Mouse (Mus musculus) MEL (cell line): Measurements from ENCODE around the gene Ift20. TPM values are rescaled to one million over a fixed set of nuclear protein-coding genes. Genes with fewer than 3 reads are reported as not detected.

ENCODE experiments used
- DNase-seq: peaks from one replicate; pipeline ENCODE4 v3.0.0; 2011; ENCODE audit warnings: low read depth, low spot score
- H3K27ac ChIP-seq: 2 replicates; pipeline ENCODE4 v1.5.1; 2012; ENCODE audit warnings: low read depth, mild to moderate bottlenecking, control low read depth, low read length, moderate library complexity; ENCODE audit not compliant: control insufficient read depth
- H3K27me3 ChIP-seq, 2 experiments: fragments of 150-350 bp in 1 of 2; sonication (generic) in 1 of 2; 2 replicates each; pipeline ENCODE4 v1.6.1; 2012; ENCODE audit warnings: low read length in 2 of 2, mild to moderate bottlenecking in 2 of 2, improper control_type of control experiment in 1 of 2, moderate library complexity in 1 of 2; ENCODE audit not compliant: insufficient read depth in 2 of 2, control insufficient read depth in 1 of 2
- H3K36me3 ChIP-seq, 2 experiments: 2 replicates each; pipeline ENCODE4 v1.6.1; 2012 to 2014; ENCODE audit warnings: low read length in 2 of 2, improper control_type of control experiment in 1 of 2, inconsistent platforms in 1 of 2, mild to moderate bottlenecking in 1 of 2; ENCODE audit not compliant: insufficient read depth in 2 of 2, control insufficient read depth in 1 of 2
- H3K4me1 ChIP-seq, 2 experiments: fragments of 150-350 bp in 1 of 2; sonication (generic) in 1 of 2; 2 replicates each; pipeline ENCODE4 v1.6.1; 2012; ENCODE audit warnings: low read length in 2 of 2, improper control_type of control experiment in 1 of 2, mild to moderate bottlenecking in 1 of 2; ENCODE audit not compliant: insufficient read depth in 2 of 2, control insufficient read depth in 1 of 2
- H3K4me3 ChIP-seq, 2 experiments: fragments of 150-350 bp in 1 of 2; sonication (generic) in 1 of 2; 2 replicates each; pipeline ENCODE4 v1.5.1; 2012; ENCODE audit warnings: low read depth in 2 of 2, low read length in 2 of 2, mild to moderate bottlenecking in 2 of 2, moderate library complexity in 2 of 2, control low read depth in 1 of 2, improper control_type of control experiment in 1 of 2; ENCODE audit not compliant: control insufficient read depth in 1 of 2, insufficient read depth in 1 of 2
- H3K79me2 ChIP-seq: 2 replicates; pipeline ENCODE4 v1.6.1; 2012; ENCODE audit warnings: mild to moderate bottlenecking, low read length, moderate library complexity; ENCODE audit not compliant: control insufficient read depth, poor library complexity, insufficient read depth
- H3K9ac ChIP-seq: 2 replicates; pipeline ENCODE4 v1.6.1; 2012; ENCODE audit warnings: low read depth, mild to moderate bottlenecking, control low read depth, low read length, moderate library complexity; ENCODE audit not compliant: control insufficient read depth, poor library complexity, severe bottlenecking
- H3K9me3 ChIP-seq: fragments of 150-350 bp; sonication (generic); replicated peaks from 2 replicates; pipeline ENCODE4 v1.6.1; 2012; ENCODE audit warnings: mild to moderate bottlenecking, low read length, improper control_type of control experiment, moderate library complexity; ENCODE audit not compliant: insufficient read depth
- CTCF ChIP-seq, 3 experiments: IDR thresholded peaks in 2 of 3; conservative IDR thresholded peaks in 1 of 3; 2 replicates each; pipeline ENCODE4 v1.5.1; 2011 to 2012; ENCODE audit warnings: low read length in 3 of 3, low read depth in 2 of 3, mild to moderate bottlenecking in 2 of 3, improper control_type of control experiment in 1 of 3, inconsistent platforms in 1 of 3, mixed read lengths in 1 of 3, moderate library complexity in 1 of 3; ENCODE audit not compliant: control insufficient read depth in 1 of 3, insufficient read depth in 1 of 3, poor library complexity in 1 of 3, severe bottlenecking in 1 of 3
- JUND ChIP-seq: IDR thresholded peaks from 2 replicates; pipeline ENCODE4 v1.6.1; 2011; ENCODE audit warnings: low read depth, mild to moderate bottlenecking, improper control_type of control experiment, low read length
- KAT2A ChIP-seq: conservative IDR thresholded peaks from 2 replicates; pipeline ENCODE4 v1.6.1; 2012; ENCODE audit warnings: low read depth, low read length, improper control_type of control experiment, inconsistent platforms
- MAX ChIP-seq: IDR thresholded peaks from 2 replicates; pipeline ENCODE4 v1.6.1; 2011; ENCODE audit warnings: low read length, improper control_type of control experiment
- MAZ ChIP-seq: IDR thresholded peaks from 2 replicates; pipeline ENCODE4 v1.6.1; 2012; ENCODE audit warnings: low read depth, mild to moderate bottlenecking, inconsistent platforms, low read length, improper control_type of control experiment
- MEF2A ChIP-seq: IDR thresholded peaks from 2 replicates; pipeline ENCODE4 v1.6.1; 2014; ENCODE audit warnings: low read depth, mild to moderate bottlenecking, inconsistent platforms, low read length, improper control_type of control experiment; ENCODE audit not compliant: poor library complexity, insufficient replicate concordance, severe bottlenecking; ENCODE audit errors: extremely low read depth
- MYB ChIP-seq: IDR thresholded peaks from 2 replicates; pipeline ENCODE4 v1.6.1; 2011; ENCODE audit warnings: mild to moderate bottlenecking, low read depth, low read length, improper control_type of control experiment
- NRF1 ChIP-seq: IDR thresholded peaks from 2 replicates; pipeline ENCODE4 v1.6.1; 2014; ENCODE audit warnings: low read depth, mild to moderate bottlenecking, inconsistent platforms, low read length, improper control_type of control experiment, moderate library complexity; ENCODE audit not compliant: poor library complexity, insufficient read depth, severe bottlenecking
- POLR2A ChIP-seq, 2 experiments: IDR thresholded peaks; 2 replicates each; pipeline ENCODE4 v1.6.1; 2011 to 2012; ENCODE audit warnings: low read length in 2 of 2, mild to moderate bottlenecking in 2 of 2, control low read depth in 1 of 2, improper control_type of control experiment in 1 of 2, low read depth in 1 of 2, moderate library complexity in 1 of 2; ENCODE audit not compliant: control insufficient read depth in 1 of 2, insufficient read depth in 1 of 2, poor library complexity in 1 of 2
- POLR2AphosphoS2 ChIP-seq: IDR thresholded peaks from 2 replicates; pipeline ENCODE4 v1.6.1; 2011; ENCODE audit warnings: low read length, improper control_type of control experiment
- POLR2AphosphoS5 ChIP-seq: IDR thresholded peaks from 2 replicates; pipeline ENCODE4 v1.6.1; 2012; ENCODE audit warnings: low read depth, borderline replicate concordance, mild to moderate bottlenecking, inconsistent platforms, low read length, moderate library complexity, mixed read lengths
- RAD21 ChIP-seq: IDR thresholded peaks from 2 replicates; pipeline ENCODE4 v1.6.1; 2011; ENCODE audit warnings: mild to moderate bottlenecking, low read depth, low read length, improper control_type of control experiment
- RCOR1 ChIP-seq: IDR thresholded peaks from 2 replicates; pipeline ENCODE4 v1.6.1; 2012; ENCODE audit warnings: low read depth, mild to moderate bottlenecking, inconsistent platforms, low read length, improper control_type of control experiment
- SIN3A ChIP-seq: IDR thresholded peaks from 2 replicates; pipeline ENCODE4 v1.6.1; 2012; ENCODE audit warnings: low read length, improper control_type of control experiment, inconsistent platforms
- SMC3 ChIP-seq: IDR thresholded peaks from 2 replicates; pipeline ENCODE4 v1.6.1; 2011; ENCODE audit warnings: low read depth, low read length, improper control_type of control experiment
- TAL1 ChIP-seq: IDR thresholded peaks from 2 replicates; pipeline ENCODE4 v1.6.1; 2012; ENCODE audit warnings: mild to moderate bottlenecking, inconsistent platforms, low read length, moderate library complexity, mixed read lengths
- TBP ChIP-seq: IDR thresholded peaks from 2 replicates; pipeline ENCODE4 v1.8.0; 2011; ENCODE audit warnings: low read depth, low read length, improper control_type of control experiment
- UBTF ChIP-seq: IDR thresholded peaks from 2 replicates; pipeline ENCODE4 v1.6.1; 2012; ENCODE audit warnings: low read depth, mild to moderate bottlenecking, inconsistent platforms, low read length, improper control_type of control experiment, moderate library complexity, borderline replicate concordance; ENCODE audit not compliant: insufficient read depth
- USF1 ChIP-seq: IDR thresholded peaks from 2 replicates; pipeline ENCODE4 v1.6.1; 2014; ENCODE audit warnings: low read depth, mild to moderate bottlenecking, inconsistent platforms, low read length, improper control_type of control experiment, moderate library complexity
- USF2 ChIP-seq, 2 experiments: IDR thresholded peaks; 2 replicates each; pipeline ENCODE4 v1.6.1; 2011 to 2012; ENCODE audit warnings: improper control_type of control experiment in 2 of 2, low read length in 2 of 2, borderline replicate concordance in 1 of 2, inconsistent platforms in 1 of 2, low read depth in 1 of 2, mild to moderate bottlenecking in 1 of 2; ENCODE audit not compliant: insufficient read depth in 1 of 2
- ZC3H11A ChIP-seq: IDR thresholded peaks from 2 replicates; pipeline ENCODE4 v1.6.1; 2012; ENCODE audit warnings: low read depth, mild to moderate bottlenecking, inconsistent platforms, low read length, improper control_type of control experiment
- polyA plus RNA-seq, 2 experiments: library from polyadenylated mRNA; stranded (reverse) in 1 of 2; unstranded in 1 of 2; fragments of >175 nt in 1 of 2; fragments of >200 nt in 1 of 2; gene quantifications; 2 replicates each; pipeline versions ENCODE4 v1.2.1 to v1.2.4; 2012; ENCODE audit warnings: low replicate concordance in 2 of 2, low read depth in 1 of 2; ENCODE audit not compliant: insufficient read length in 2 of 2, insufficient read depth in 1 of 2, missing spikeins in 1 of 2
- total RNA-seq: library from RNA; depleted of rRNA; stranded (reverse); fragments of 300-350 nt; gene quantifications from 2 replicates; pipeline ENCODE4 v1.2.3, GENCODE M21; 2012

Gene Ift20
- total and polyA plus RNA-seq, 3 experiments: 128 to 196 TPM; not detected in 1

DNA sequence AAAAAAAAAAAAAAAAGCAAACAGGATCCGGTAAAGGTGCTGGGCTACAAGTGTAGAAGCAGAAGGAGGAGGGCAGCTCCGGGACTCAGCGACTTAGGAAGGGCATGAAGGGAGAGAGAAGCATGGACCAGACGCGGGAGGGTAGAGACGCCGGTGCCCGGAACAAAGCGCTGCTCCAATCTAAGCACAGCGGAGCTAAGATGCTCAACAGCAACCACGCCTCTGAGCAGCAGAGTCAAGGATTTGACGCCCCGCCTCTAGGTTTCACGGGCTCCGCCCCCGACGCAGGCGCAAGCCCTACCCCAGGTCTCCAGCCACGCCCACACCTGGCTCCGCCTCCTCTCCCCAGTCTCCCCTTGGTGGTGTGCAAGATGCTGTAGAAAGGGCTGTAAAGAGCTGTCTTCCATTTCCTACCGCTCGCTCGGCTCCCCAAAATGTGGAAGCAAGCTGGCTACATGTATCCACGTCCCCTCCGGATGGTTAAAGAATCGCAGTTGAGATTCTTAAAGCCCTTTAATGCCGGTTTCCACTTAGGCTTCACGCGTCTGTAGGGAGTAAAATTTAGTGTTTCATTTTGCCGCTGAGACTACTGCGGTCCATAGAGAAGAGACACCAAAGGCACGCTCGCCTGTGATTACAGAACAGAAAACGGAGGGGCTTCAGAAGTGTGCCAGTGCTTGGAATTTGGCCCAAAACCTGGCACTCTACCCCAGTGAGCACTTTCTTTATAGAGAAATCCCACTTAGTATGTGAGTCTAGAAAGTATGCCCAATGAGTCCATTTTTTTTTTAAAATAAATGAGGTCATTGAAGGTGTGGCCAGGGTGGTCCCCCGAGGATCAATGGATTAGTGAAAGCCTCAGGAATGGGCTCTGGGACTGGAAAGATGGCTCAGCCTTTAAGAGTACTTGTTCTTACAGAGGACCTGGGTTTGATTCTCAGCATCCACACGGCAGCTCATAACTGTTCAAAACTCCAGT lies 38.3 kb upstream of the Ift20 start, which contains the start of gene Sarm1 (continued):
- peak; percentile 97 for TF ChIP-seq NRF1
- TF ChIP-seq USF1: 0 out of 2 replicates have a peak, but pooled peaks have one; percentile 28
- TF ChIP-seq POLR2A (IDR thresholded peaks at IDR 0.05; ENCODE audit: control insufficient read depth in 1 of 2, insufficient read depth in 1 of 2, low read depth in 1 of 2, low read length in 2 of 2, poor library complexity in 1 of 2): peak; percentile 58 to 91; a peak in 3 of 4 replicates
- peak; percentile 31; the same call in 1 of the 2 replicates for TF ChIP-seq MAZ
- TF ChIP-seq SMC3: no peak; the same call in 1 of the 2 replicates
- no peak for TF ChIP-seq TAL1
- peak; percentile 76; the same call in 1 of the 2 replicates for TF ChIP-seq SIN3A
- no peak for TF ChIP-seq ZC3H11A
- peak; percentile 22; the same call in 1 of the 2 replicates for TF ChIP-seq RCOR1
- no peak for TF ChIP-seq MYB
- TF ChIP-seq TBP: peak; percentile 78
- peak; percentile 63 for TF ChIP-seq MAX
- no peak for TF ChIP-seq MEF2A
- no peak for TF ChIP-seq RAD21
- TF ChIP-seq POLR2AphosphoS5: no peak
- no peak for TF ChIP-seq UBTF
- TF ChIP-seq JUND: no peak
- TF ChIP-seq POLR2AphosphoS2: peak; percentile 68; the same call in 1 of the 2 replicates
- TF ChIP-seq KAT2A: 0 out of 2 replicates have a peak, but pooled peaks have one; percentile 15
- no peak for TF ChIP-seq USF2 (IDR thresholded peaks at IDR 0.05; ENCODE audit: borderline replicate concordance in 1 of 2, insufficient read depth in 1 of 2, low read depth in 1 of 2, low read length in 2 of 2)
- no peak for TF ChIP-seq CTCF (IDR thresholded peaks at IDR 0.05 in 2 of 3, conservative IDR thresholded peaks at IDR 0.05 in 1 of 3; ENCODE audit: control insufficient read depth in 1 of 3, insufficient read depth in 1 of 3, low read depth in 2 of 3, low read length in 3 of 3, poor library complexity in 1 of 3, severe bottlenecking in 1 of 3)

DNA sequence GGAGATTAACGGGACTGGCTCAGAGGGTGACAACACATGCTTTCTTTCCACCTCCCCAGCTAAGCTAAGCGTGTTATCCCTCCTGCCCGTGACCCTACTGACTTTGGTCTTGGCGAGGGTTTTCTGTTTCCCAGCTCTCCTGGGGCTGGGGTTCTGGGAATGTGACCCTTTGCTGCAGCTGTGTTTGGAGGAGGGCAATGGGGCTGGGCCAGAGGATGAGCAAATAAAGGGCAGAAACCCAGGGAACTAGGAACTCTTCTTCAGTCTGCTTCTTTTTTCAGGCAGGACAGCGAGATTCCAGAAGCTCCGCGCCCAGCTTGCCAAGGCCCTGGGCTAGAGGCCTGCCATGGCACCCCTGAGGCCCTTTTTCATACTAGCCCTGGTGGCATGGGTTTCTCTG lies 37.2 kb upstream of the Ift20 start, which contains the start of gene Vtn:
Vtn (plus strand) TSS at position 88 of the 400 bp plus-strand sequence.
- Histone ChIP-seq H3K4me1 (peaks cover 0 to 26% of the 10 kb centered on the region in 2 experiments; a peak in 3 of 4 replicates), H3K9me3 (no peaks in the 10 kb centered on the region), H3K27ac (peak within 1 kb of the TSS; percentile 43; the same call in 1 of the 2 replicates), H3K4me3 (peak within 1 kb of the TSS; percentile 65 to 80), H3K36me3 (peaks cover 0 to 7% of the 10 kb centered on the region in 2 experiments; a peak in 1 of 4 replicates), H3K27me3 (peaks cover 0 to under 1% of the 10 kb centered on the region in 2 experiments; a peak in 3 of 4 replicates), H3K79me2 (no peaks in the 10 kb centered on the region), H3K9ac (peak within 1 kb of the TSS; percentile 69)
- TF ChIP-seq NRF1 (no peak), POLR2A (IDR thresholded peaks at IDR 0.05; ENCODE audit: control insufficient read depth in 1 of 2, insufficient read depth in 1 of 2, low read depth in 1 of 2, low read length in 2 of 2, poor library complexity in 1 of 2) (0 out of 4 replicates have a peak, but pooled peaks of 1 of the 2 experiments have one; percentile 27)
- no peak for DNase-seq
